22 mouse cellular contexts compared by ENCODE assay signal in genomic region chr4:140402319-140402718, GRCm38 (mm10).
DNase-seq lines count a peak whose midpoint lies in the region; ATAC-seq and TF ChIP-seq lines count a peak whose summit lies in the region.
"Had no signal": no experiment of that assay in that cellular context is flagged by ENCODE, and none has a peak within 500 bp of the region (broad histone marks: within the 10 kb centered on the region; RNA-seq: fewer than 3 reads in every experiment).

No protein-coding gene starts in this region.

- 39% methylated on average over 7 of the region's 7 CpGs for WGBS in forebrain, embryonic 13.5 days
- WGBS in forebrain, embryonic 10.5 days: 84% methylated on average over 7 of the region's 7 CpGs

- H3K4me3 ChIP-seq in forebrain, embryonic 13.5 days: no peak overlapping the region
- no peak overlapping the region for H3K4me3 ChIP-seq in forebrain, embryonic 10.5 days
- peak overlapping the region; percentile 77 for H3K4me3 ChIP-seq in E14TG2a.4 (replicated peaks; ENCODE audit: low read length)
- H3K4me3 ChIP-seq: embryonic facial prominence, embryonic 12.5 days; erythroblast, embryonic 14.5 days; heart, embryonic 10.5 days; left cerebral cortex, adult 2 months; limb, embryonic 10.5 days; liver, embryonic 15.5 days; neural tube, embryonic 12.5 days; stomach, embryonic 15.5 days had no signal

- no peaks in the 10 kb centered on the region for H3K36me3 ChIP-seq in forebrain, embryonic 13.5 days (ENCODE audit: poor library complexity, severe bottlenecking)
- no peaks in the 10 kb centered on the region for H3K36me3 ChIP-seq in forebrain, embryonic 10.5 days (replicated peaks)
- no peaks in the 10 kb centered on the region for H3K36me3 ChIP-seq in E14TG2a.4 (ENCODE audit: insufficient read depth, low read length)
- H3K36me3 ChIP-seq: embryonic facial prominence, embryonic 12.5 days; heart, embryonic 10.5 days; limb, embryonic 10.5 days; liver, embryonic 15.5 days; neural tube, embryonic 12.5 days; stomach, embryonic 15.5 days had no signal

- H3K4me1 ChIP-seq in forebrain, embryonic 13.5 days: peaks cover 17% of the 10 kb centered on the region
- H3K4me1 ChIP-seq in forebrain, embryonic 10.5 days: peaks cover 29% of the 10 kb centered on the region
- H3K4me1 ChIP-seq in E14TG2a.4 (replicated peaks; ENCODE audit: low read depth, low read length): peaks cover 66% of the 10 kb centered on the region
- H3K4me1 ChIP-seq: liver, embryonic 15.5 days; stomach, embryonic 15.5 days had no signal

- no peak overlapping the region for H3K9ac ChIP-seq in forebrain, embryonic 13.5 days
- H3K9ac ChIP-seq: embryonic facial prominence, embryonic 12.5 days; liver, embryonic 15.5 days; neural tube, embryonic 12.5 days; stomach, embryonic 15.5 days had no signal

- peak overlapping the region; percentile 44; the same call in 1 of the 2 replicates for H3K27ac ChIP-seq in forebrain, embryonic 13.5 days
- no peak overlapping the region for H3K27ac ChIP-seq in forebrain, embryonic 10.5 days
- H3K27ac ChIP-seq: embryonic facial prominence, embryonic 12.5 days; heart, embryonic 10.5 days; kidney, postnatal 0 days; left cerebral cortex, adult 2 months; limb, embryonic 10.5 days; liver, embryonic 15.5 days; neural tube, embryonic 12.5 days; stomach, embryonic 15.5 days had no signal

- no peak for TF ChIP-seq CTCF in E14TG2a.4 (conservative IDR thresholded peaks at IDR 0.05; ENCODE audit: low read length)

- intact Hi-C loops in left cerebral cortex, postnatal 4 days (cut with DNase I): no loop called here

- H3K27me3 ChIP-seq in forebrain, embryonic 13.5 days: no peaks in the 10 kb centered on the region
- no peaks in the 10 kb centered on the region for H3K27me3 ChIP-seq in forebrain, embryonic 10.5 days (ENCODE audit: poor library complexity, severe bottlenecking)
- H3K27me3 ChIP-seq in E14TG2a.4 (ENCODE audit: insufficient read depth, low read length): no peaks in the 10 kb centered on the region
- H3K27me3 ChIP-seq: embryonic facial prominence, embryonic 12.5 days; liver, embryonic 15.5 days; neural tube, embryonic 12.5 days; stomach, embryonic 15.5 days had no signal

- no peak overlapping the region for H3K4me2 ChIP-seq in forebrain, embryonic 13.5 days
- H3K4me2 ChIP-seq: embryonic facial prominence, embryonic 12.5 days; liver, embryonic 15.5 days; neural tube, embryonic 12.5 days; stomach, embryonic 15.5 days had no signal

- ATAC-seq in forebrain, embryonic 13.5 days: no peak

- no peak for DNase-seq in forebrain, embryonic 10.5 days (ENCODE audit: extremely low spot score, low spot score)
- peak; percentile 78 for DNase-seq in left cerebral cortex, postnatal 4 days
- DNase-seq in left cerebral cortex, adult 9 months (ENCODE audit: low spot score in 2 of 2): no peak
- DNase-seq in MN1 (ENCODE audit: low spot score): peak; percentile 27
- DNase-seq in gastrocnemius, postnatal 10 days: no peak
- DNase-seq: adrenal gland, postnatal 25 days; cerebellum, adult 9-10 months; kidney, adult 2 months; liver; lung, postnatal 4 days; thymus, postnatal 25 days had no signal

- no peaks in the 10 kb centered on the region for H3K9me3 ChIP-seq in forebrain, embryonic 13.5 days (replicated peaks)
- no peaks in the 10 kb centered on the region for H3K9me3 ChIP-seq in forebrain, embryonic 10.5 days
- no peaks in the 10 kb centered on the region for H3K9me3 ChIP-seq in E14TG2a.4 (ENCODE audit: low read length)
- H3K9me3 ChIP-seq: embryonic facial prominence, embryonic 12.5 days; heart, embryonic 10.5 days; limb, embryonic 10.5 days; liver, embryonic 15.5 days; neural tube, embryonic 12.5 days; stomach, embryonic 15.5 days had no signal

Comparison
In these comparisons a context has a peak if more than half of its experiments do, and no peak if none do; other contexts are left out.
1. DNase-seq: peak in left cerebral cortex, postnatal 4 days (single experiment) and MN1 (single experiment); none in forebrain, embryonic 10.5 days (single experiment), left cerebral cortex, adult 9 months (0 of 2) and gastrocnemius, postnatal 10 days (single experiment).